Mouse (Mus musculus) frontal cortex, postnatal 10 days (tissue): Measurements from ENCODE around the gene Nav1.

Source experiments
- DNase-seq, 2 experiments: peaks; one replicate each; pipeline ENCODE4 v3.0.0; 2022; ENCODE audit warnings: low spot score in 2 of 2, mixed read lengths in 1 of 2

Nav1 gene

GRCm38 (mm10) chr1:135516511-135517305, 90.4 kb downstream of the Nav1 start:
- no peak for DNase-seq

GRCm38 (mm10) chr1:135515633-135516238, 91.4 kb downstream of the Nav1 start:
- DNase-seq = no peak

GRCm38 (mm10) chr1:135514913-135515632, 92.0 kb downstream of the Nav1 start:
- no peak for DNase-seq

GRCm38 (mm10) chr1:135514046-135514445, 93.0 kb downstream of the Nav1 start:
- DNase-seq = no peak

- DNase-seq = no peak
Measured at GRCm38 (mm10) chr1:135513464-135513863, 93.6 kb downstream of the Nav1 start.

- DNase-seq = no peak
Measured at GRCm38 (mm10) chr1:135510346-135510977, 96.6 kb downstream of the Nav1 start.

GRCm38 (mm10) chr1:135509145-135510084, 97.7 kb downstream of the Nav1 start:
- no peak for DNase-seq

- no peak for DNase-seq
Measured at GRCm38 (mm10) chr1:135508349-135508634, 98.8 kb downstream of the Nav1 start.

GRCm38 (mm10) chr1:135507572-135508348, 99.3 kb downstream of the Nav1 start:
- no peak for DNase-seq

GRCm38 (mm10) chr1:135505499-135505898, 101.6 kb downstream of the Nav1 start:
- DNase-seq = no peak

- DNase-seq = no peak
Measured at GRCm38 (mm10) chr1:135503436-135503835, 103.7 kb downstream of the Nav1 start.

GRCm38 (mm10) chr1:135502750-135503149, 104.3 kb downstream of the Nav1 start:
- no peak for DNase-seq

- no peak for DNase-seq
Measured at GRCm38 (mm10) chr1:135502135-135502534, 105.0 kb downstream of the Nav1 start.

- no peak for DNase-seq
Measured at GRCm38 (mm10) chr1:135498455-135499358, 108.4 kb downstream of the Nav1 start.

GRCm38 (mm10) chr1:135495048-135495447, 112.0 kb downstream of the Nav1 start:
- no peak for DNase-seq

- no peak for DNase-seq
Measured at GRCm38 (mm10) chr1:135493862-135494261, 113.2 kb downstream of the Nav1 start.

GRCm38 (mm10) chr1:135492406-135492805, 114.7 kb downstream of the Nav1 start:
- DNase-seq = no peak

GRCm38 (mm10) chr1:135490931-135491666, 116.0 kb downstream of the Nav1 start:
- no peak for DNase-seq

- no peak for DNase-seq
Measured at GRCm38 (mm10) chr1:135488879-135489278, 118.2 kb downstream of the Nav1 start.
